19 mouse cellular contexts compared by ENCODE assay signal in the genomic region with DNA sequence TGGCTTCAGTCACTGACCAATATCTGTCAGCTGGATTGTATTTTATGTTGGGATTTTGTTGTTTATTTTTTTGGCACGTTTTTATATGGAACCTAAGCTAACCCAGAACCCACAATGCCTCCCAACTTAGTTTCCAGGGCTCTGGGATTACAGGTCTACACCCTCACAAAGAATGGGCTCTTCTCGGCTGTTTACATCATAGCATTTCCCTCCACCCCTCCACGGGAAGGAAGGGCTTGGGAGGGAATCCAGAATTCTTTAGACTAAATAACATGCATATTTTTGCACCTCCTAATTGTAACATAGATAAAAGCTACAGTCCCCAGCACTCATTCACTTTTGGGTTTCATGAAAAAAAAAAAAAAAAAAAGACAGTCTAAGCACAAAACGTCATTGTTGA. TPM values are rescaled to one million over a fixed set of nuclear protein-coding genes. Genes with fewer than 3 reads are reported as not detected.
DNase-seq lines count a peak whose midpoint lies in the region; ATAC-seq and TF ChIP-seq lines count a peak whose summit lies in the region.
"Had no signal": no experiment of that assay in that cellular context is flagged by ENCODE, and none has a peak within 500 bp of the region (broad histone marks: within the 10 kb centered on the region; RNA-seq: fewer than 3 reads in every experiment).

No protein-coding gene starts in this region.

- H3K4me2 ChIP-seq in liver, embryonic 13.5 days, result 0 out of 2 replicates have a peak overlapping the region, but pooled peaks have one; percentile 11
- H3K4me2 ChIP-seq: embryonic facial prominence, embryonic 13.5 days; hindbrain, embryonic 15.5 days; intestine, embryonic 15.5 days had no signal

- H3K4me1 ChIP-seq in heart, adult 2 months (ENCODE audit: control insufficient read depth, insufficient read depth, low read length), result peaks cover 10% of the 10 kb centered on the region
- H3K4me1 ChIP-seq in liver, embryonic 13.5 days (replicated peaks), result peaks cover 9% of the 10 kb centered on the region; the same call in 1 of the 2 replicates
- peaks cover 23 to 44% of the 10 kb centered on the region in 2 experiments for H3K4me1 ChIP-seq in MEL (ENCODE audit: control insufficient read depth in 1 of 2, insufficient read depth in 2 of 2, low read length in 2 of 2)
- peaks cover 21% of the 10 kb centered on the region for H3K4me1 ChIP-seq in midbrain, embryonic 10.5 days
- H3K4me1 ChIP-seq: embryonic facial prominence, embryonic 13.5 days; hindbrain, embryonic 15.5 days; intestine, embryonic 15.5 days had no signal

- intact Hi-C loops in heart, adult 2 months (cut with DNase I), result no loop called here
- intact Hi-C loops in heart, postnatal 10 days (cut with DNase I), result no loop called here

- no peak for TF ChIP-seq EP300 in heart, adult 2 months (IDR thresholded peaks at IDR 0.05; ENCODE audit: insufficient read depth, low read depth, low read length)
- no peak for TF ChIP-seq EP300 in MEL (IDR thresholded peaks at IDR 0.05; ENCODE audit: low read depth in 1 of 2, low read length in 2 of 2)

- no peaks in the 10 kb centered on the region for H3K79me2 ChIP-seq in heart, adult 2 months (replicated peaks; ENCODE audit: control insufficient read depth, insufficient read depth, low read length)
- H3K79me2 ChIP-seq in MEL (ENCODE audit: control insufficient read depth, insufficient read depth, low read length, poor library complexity), result no peaks in the 10 kb centered on the region

- no peak overlapping the region for H3K9ac ChIP-seq in heart, adult 2 months (ENCODE audit: low read depth, low read length)
- H3K9ac ChIP-seq in liver, embryonic 13.5 days, result no peak overlapping the region
- H3K9ac ChIP-seq in MEL (ENCODE audit: control insufficient read depth, low read depth, low read length, poor library complexity, severe bottlenecking), result peak overlapping the region; percentile 48
- H3K9ac ChIP-seq: embryonic facial prominence, embryonic 13.5 days; hindbrain, embryonic 15.5 days; intestine, embryonic 15.5 days had no signal

- no peak for DNase-seq in heart, adult 2 months
- no peak for DNase-seq in heart, postnatal 10 days
- no peak for DNase-seq in liver, embryonic 13.5 days
- DNase-seq in liver (no peak), MEL (ENCODE audit: low read depth, low spot score) (peak; percentile 28)
- DNase-seq in lung, postnatal 25 days (ENCODE audit: low spot score), result peak; percentile 41
- DNase-seq in midbrain, embryonic 10.5 days (ENCODE audit: low spot score), result no peak
- no peak for DNase-seq in adrenal gland, postnatal 4 days (ENCODE audit: low spot score in 2 of 2)
- DNase-seq: adrenal gland, adult 2 months; cerebellum, adult 11 months; cerebellum, postnatal 14 days; gastrocnemius, postnatal 14 days; heart, postnatal 14 days; kidney, adult 9 months; kidney, postnatal 36 days; thymus, postnatal 14 days had no signal

- H3K27ac ChIP-seq in heart, adult 2 months, result peak overlapping the region; percentile 71
- H3K27ac ChIP-seq in liver, embryonic 13.5 days, result no peak overlapping the region
- peak overlapping the region; percentile 72 for H3K27ac ChIP-seq in MEL (ENCODE audit: control insufficient read depth, low read depth, low read length)
- H3K27ac ChIP-seq in midbrain, embryonic 10.5 days (replicated peaks), result no peak overlapping the region
- H3K27ac ChIP-seq: embryonic facial prominence, embryonic 13.5 days; hindbrain, embryonic 15.5 days; intestine, embryonic 15.5 days had no signal

- peaks cover 7% of the 10 kb centered on the region for H3K36me3 ChIP-seq in heart, adult 2 months (ENCODE audit: control insufficient read depth, insufficient read depth, low read length)
- H3K36me3 ChIP-seq in liver, embryonic 13.5 days, result no peaks in the 10 kb centered on the region
- peaks cover 0 to 41% of the 10 kb centered on the region in 2 experiments; a peak in 2 of 4 replicates for H3K36me3 ChIP-seq in MEL (ENCODE audit: control insufficient read depth in 1 of 2, insufficient read depth in 2 of 2, low read length in 2 of 2)
- no peaks in the 10 kb centered on the region for H3K36me3 ChIP-seq in midbrain, embryonic 10.5 days
- H3K36me3 ChIP-seq: embryonic facial prominence, embryonic 13.5 days; hindbrain, embryonic 15.5 days; intestine, embryonic 15.5 days had no signal

- no peak overlapping the region for H3K4me3 ChIP-seq in heart, adult 2 months
- H3K4me3 ChIP-seq in liver, embryonic 13.5 days (replicated peaks), result no peak overlapping the region
- peak overlapping the region; percentile 44 to 46; a peak in 3 of 4 replicates for H3K4me3 ChIP-seq in MEL (ENCODE audit: control insufficient read depth in 1 of 2, insufficient read depth in 1 of 2, low read depth in 2 of 2, low read length in 2 of 2)
- H3K4me3 ChIP-seq in midbrain, embryonic 10.5 days, result no peak overlapping the region
- H3K4me3 ChIP-seq: embryonic facial prominence, embryonic 13.5 days; hindbrain, embryonic 15.5 days; intestine, embryonic 15.5 days had no signal

- H3K27me3 ChIP-seq in heart, adult 2 months (ENCODE audit: control insufficient read depth, insufficient read depth, low read length), result no peaks in the 10 kb centered on the region
- no peaks in the 10 kb centered on the region for H3K27me3 ChIP-seq in liver, embryonic 13.5 days
- no peaks in the 10 kb centered on the region for H3K27me3 ChIP-seq in MEL (ENCODE audit: control insufficient read depth in 1 of 2, insufficient read depth in 2 of 2, low read length in 2 of 2)
- H3K27me3 ChIP-seq in midbrain, embryonic 10.5 days (ENCODE audit: low read depth, poor library complexity, severe bottlenecking), result no peaks in the 10 kb centered on the region
- H3K27me3 ChIP-seq: embryonic facial prominence, embryonic 13.5 days; hindbrain, embryonic 15.5 days; intestine, embryonic 15.5 days had no signal

- TF ChIP-seq CTCF in heart, adult 2 months (IDR thresholded peaks at IDR 0.05), result no peak
- TF ChIP-seq CTCF in MEL (IDR thresholded peaks at IDR 0.05 in 2 of 3, conservative IDR thresholded peaks at IDR 0.05 in 1 of 3; ENCODE audit: control insufficient read depth in 1 of 3, insufficient read depth in 1 of 3, low read depth in 2 of 3, low read length in 3 of 3, poor library complexity in 1 of 3, severe bottlenecking in 1 of 3), result no peak

- no peak for TF ChIP-seq RAD21 in MEL (IDR thresholded peaks at IDR 0.05; ENCODE audit: low read depth, low read length)

- no peaks in the 10 kb centered on the region for H3K9me3 ChIP-seq in liver, embryonic 13.5 days (replicated peaks)
- H3K9me3 ChIP-seq in MEL (replicated peaks; ENCODE audit: insufficient read depth, low read length), result no peaks in the 10 kb centered on the region
- no peaks in the 10 kb centered on the region for H3K9me3 ChIP-seq in midbrain, embryonic 10.5 days (replicated peaks)
- H3K9me3 ChIP-seq: embryonic facial prominence, embryonic 13.5 days; hindbrain, embryonic 15.5 days; intestine, embryonic 15.5 days had no signal

- WGBS in heart, adult 2 months, result 23% methylated on average over 4 of the region's 4 CpGs
- WGBS in liver, embryonic 13.5 days (ENCODE audit: insufficient replicate concordance), result 19% methylated on average over 4 of the region's 4 CpGs
- WGBS in midbrain, embryonic 10.5 days, result 70% methylated on average over 4 of the region's 4 CpGs

- TF ChIP-seq POLR2A in heart, adult 2 months (IDR thresholded peaks at IDR 0.05; ENCODE audit: insufficient read depth, low read depth, low read length), result no peak
- TF ChIP-seq POLR2A in MEL (IDR thresholded peaks at IDR 0.05; ENCODE audit: control insufficient read depth in 1 of 2, insufficient read depth in 1 of 2, low read depth in 1 of 2, low read length in 2 of 2, poor library complexity in 1 of 2), result no peak

- ATAC-seq in liver, embryonic 13.5 days (ENCODE audit: low read depth), result no peak
- ATAC-seq: intestine, embryonic 15.5 days had no signal

TF ChIP-seq in MEL, 35 proteins besides CTCF, POLR2A, EP300 and RAD21:
- TF ChIP-seq USF1 (IDR thresholded peaks at IDR 0.05; ENCODE audit: low read depth, low read length) (no peak), ELF1 (IDR thresholded peaks at IDR 0.05; ENCODE audit: low read depth, low read length) (no peak), ZNF384 (IDR thresholded peaks at IDR 0.05; ENCODE audit: low read depth, low read length) (peak; percentile 71), MAX (IDR thresholded peaks at IDR 0.05; ENCODE audit: low read length) (no peak), MAZ (IDR thresholded peaks at IDR 0.05; ENCODE audit: low read depth, low read length) (no peak), ZMIZ1 (IDR thresholded peaks at IDR 0.05; ENCODE audit: low read depth, low read length) (no peak), MYC (IDR thresholded peaks at IDR 0.05; ENCODE audit: low read depth, low read length) (no peak)
TF ChIP-seq in MEL: peak in this region for 1.

RNA-seq across cellular contexts. Expression of a gene that starts 22.0 kb away (rescaled TPM):
- total RNA-seq in heart, adult 2 months (2021), result 10 to 100 TPM; 53.8 to 72.1 TPM
- 67.0 and 90.6 TPM in 2 replicates for polyA plus RNA-seq in heart, adult 2 months (2012; rRNA removed)
- total RNA-seq in heart, postnatal 10 days (2021), result 10 to 100 TPM; 74.8 to 95.8 TPM
- polyA plus RNA-seq in liver, embryonic 13.5 days (2015; fragmentation: Nextera tagmentation; extraction: Ambion mirVana), result 7.5 and 10.7 TPM in 2 replicates
- 0.08 and 0.10 TPM in 2 replicates for total RNA-seq in MEL (2012; rRNA removed)
- polyA plus RNA-seq in MEL (2012; ENCODE audit: insufficient read depth in 1 of 2, insufficient read length in 2 of 2, low read depth in 1 of 2, low replicate concordance in 2 of 2, missing spikeins in 1 of 2), result under 1 TPM in 1 of 2 experiments, not detected in 1; 0.13 TPM
- polyA plus RNA-seq in midbrain, embryonic 10.5 days (2016; fragmentation: Nextera tagmentation; extraction: Ambion mirVana), result 13.4 and 14.9 TPM in 2 replicates
- total RNA-seq in adrenal gland, postnatal 4 days (2021), result 10 to 100 TPM; 25.4 to 25.8 TPM

Comparison
In these comparisons a context has a peak if more than half of its experiments do, and no peak if none do; other contexts are left out.
1. DNase-seq: peak in MEL (single experiment) and lung, postnatal 25 days (single experiment); none in heart, adult 2 months (0 of 2), heart, postnatal 10 days (0 of 2), liver, embryonic 13.5 days (single experiment), liver (single experiment), midbrain, embryonic 10.5 days (single experiment) and adrenal gland, postnatal 4 days (0 of 2).
2. H3K27ac ChIP-seq: peak in heart, adult 2 months (single experiment) and MEL (single experiment); none in liver, embryonic 13.5 days (single experiment) and midbrain, embryonic 10.5 days (single experiment).
3. H3K4me3 ChIP-seq: peak in MEL (2 of 2); none in heart, adult 2 months (single experiment), liver, embryonic 13.5 days (single experiment) and midbrain, embryonic 10.5 days (single experiment).
4. RNA of a gene that starts 22.0 kb away (total RNA-seq): 74.8 to 95.8 TPM in heart, postnatal 10 days, 53.8 to 72.1 TPM in heart, adult 2 months and 25.4 to 25.8 TPM in adrenal gland, postnatal 4 days; 0.08 to 0.10 TPM in MEL; every median in the first group is over 10 times any median in the second.